Mouse (Mus musculus): ENCODE results near the gene 2410141K09Rik. TPM values are rescaled to one million over a fixed set of nuclear protein-coding genes. Genes with fewer than 3 reads are reported as not detected.

The 2410141K09Rik gene
- polyA plus RNA-seq (2015; fragmentation: Illumina TruSeq; extraction: RNeasy Lipid Tissue Mini Kit (QIAGEN cat#74804); ENCODE audit: low read depth, low replicate concordance), result not detected

DNA sequence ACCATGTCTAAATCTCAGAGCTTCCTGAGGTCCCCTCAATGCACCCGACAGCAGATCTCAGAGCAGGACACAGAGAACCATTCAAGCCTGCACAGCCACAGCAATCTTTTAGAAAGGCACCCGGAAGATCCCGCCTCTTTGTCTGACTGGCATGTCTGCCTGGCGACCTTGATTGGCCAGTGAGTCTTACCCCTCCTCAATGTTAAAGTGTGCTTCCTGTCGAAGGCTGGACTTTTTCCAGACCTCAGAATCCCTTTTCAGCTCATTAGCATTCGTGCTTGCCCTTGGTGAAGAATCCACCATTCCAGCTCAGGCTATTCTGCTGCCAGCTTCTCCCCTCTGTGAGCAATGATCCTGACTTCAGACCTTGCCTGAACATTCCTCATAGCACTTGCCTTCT, at the start of gene 2410141K09Rik:
Gene 2410141K09Rik (minus strand): TSS at position 101 of the 400 bp plus-strand sequence.

Other genes with a start within 250 kb of the 2410141K09Rik start
- gene Gm10772, start 213.5 kb downstream of the 2410141K09Rik start, polyA plus RNA-seq (2015; fragmentation: Illumina TruSeq; extraction: RNeasy Lipid Tissue Mini Kit (QIAGEN cat#74804); ENCODE audit: low read depth, low replicate concordance), result not detected